Mouse (Mus musculus) cerebellum, postnatal 10 days (tissue): ENCODE data around the gene Lrrk1.

Experiments used
- DNase-seq, 2 experiments: peaks; one replicate each; pipeline ENCODE4 v3.0.0; 2021; ENCODE audit warnings: mixed read lengths in 2 of 2

The Lrrk1 gene

DNA sequence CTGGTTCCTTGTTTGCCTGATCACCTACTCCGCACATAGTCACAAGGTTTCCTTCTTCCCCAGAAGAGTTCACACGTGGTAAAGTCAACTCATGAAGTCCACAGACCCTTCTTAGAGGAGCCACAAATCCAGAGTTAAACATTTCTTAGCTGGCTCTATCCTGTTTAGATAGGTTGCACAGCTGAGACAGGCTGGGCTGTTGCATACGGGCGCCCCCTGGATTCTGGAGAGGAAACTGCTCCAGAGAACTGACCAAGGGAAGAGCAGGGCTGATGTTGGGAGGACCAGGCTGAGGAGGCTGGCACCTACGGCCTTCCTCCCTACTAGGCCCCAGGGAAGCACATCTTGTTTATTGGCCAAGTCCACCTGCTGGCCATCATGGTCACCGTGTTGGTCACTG is 138.1 kb downstream of the Lrrk1 start:
- peak; percentile 84 to 85 for DNase-seq

DNA sequence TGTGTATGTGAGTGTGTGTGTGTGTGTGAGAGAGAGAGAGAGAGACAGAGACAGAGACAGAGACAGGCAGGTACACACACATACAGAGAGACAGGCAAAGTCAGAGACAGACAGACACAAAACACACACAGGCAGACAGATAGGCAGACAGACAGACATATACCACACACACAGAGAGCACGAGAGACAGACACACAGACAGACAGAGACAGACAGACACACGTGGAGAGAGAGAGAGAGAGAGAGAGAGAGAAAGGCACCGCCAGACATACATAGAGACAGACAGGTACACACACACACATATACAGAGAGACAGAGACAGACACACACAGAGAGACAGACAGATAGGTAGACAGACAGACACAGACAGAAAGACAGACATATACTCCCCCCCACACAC is 138.7 kb downstream of the Lrrk1 start:
- peak in 1 of 2 experiments; percentile 0 for DNase-seq

DNA sequence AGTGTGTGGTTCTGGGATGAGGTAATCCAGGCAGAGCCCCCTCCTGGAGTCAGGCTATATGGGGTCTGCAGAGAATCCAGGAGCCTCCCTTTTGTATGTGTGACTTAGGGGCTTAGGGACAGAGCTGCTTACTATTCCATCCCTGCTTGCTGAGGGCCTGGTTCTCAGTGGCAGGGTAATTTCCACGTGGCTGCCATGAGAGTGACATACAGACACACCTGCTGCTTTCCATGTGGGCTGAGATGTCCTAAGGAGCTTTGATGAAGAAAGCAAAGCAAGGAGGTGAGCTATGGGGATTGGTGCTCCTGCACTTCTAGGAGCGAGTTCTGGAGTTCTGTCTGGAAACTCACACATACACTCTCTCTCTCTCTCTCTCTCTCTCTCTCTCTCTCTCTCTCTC is 139.1 kb downstream of the Lrrk1 start:
- DNase-seq: no peak

DNA sequence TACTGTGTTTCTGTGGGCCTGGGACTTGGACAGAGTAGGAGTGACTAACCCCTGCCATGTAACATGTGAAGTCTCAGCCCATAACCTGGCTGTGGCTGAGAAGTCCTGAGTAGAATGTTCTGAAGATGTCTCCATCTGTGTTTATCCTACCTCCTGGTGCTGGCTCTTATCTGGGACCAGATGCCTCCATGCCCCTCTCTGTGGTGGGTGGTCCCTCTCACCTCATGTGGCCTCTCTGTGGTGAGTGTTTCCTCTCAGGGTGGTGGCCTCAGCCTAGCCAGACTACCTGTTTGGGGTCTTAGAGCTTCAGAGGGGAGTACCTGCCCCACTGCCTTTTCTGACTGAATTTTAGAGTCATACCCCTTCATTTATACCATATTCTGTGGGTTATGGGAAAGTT is 139.9 kb downstream of the Lrrk1 start:
- no peak for DNase-seq

DNA sequence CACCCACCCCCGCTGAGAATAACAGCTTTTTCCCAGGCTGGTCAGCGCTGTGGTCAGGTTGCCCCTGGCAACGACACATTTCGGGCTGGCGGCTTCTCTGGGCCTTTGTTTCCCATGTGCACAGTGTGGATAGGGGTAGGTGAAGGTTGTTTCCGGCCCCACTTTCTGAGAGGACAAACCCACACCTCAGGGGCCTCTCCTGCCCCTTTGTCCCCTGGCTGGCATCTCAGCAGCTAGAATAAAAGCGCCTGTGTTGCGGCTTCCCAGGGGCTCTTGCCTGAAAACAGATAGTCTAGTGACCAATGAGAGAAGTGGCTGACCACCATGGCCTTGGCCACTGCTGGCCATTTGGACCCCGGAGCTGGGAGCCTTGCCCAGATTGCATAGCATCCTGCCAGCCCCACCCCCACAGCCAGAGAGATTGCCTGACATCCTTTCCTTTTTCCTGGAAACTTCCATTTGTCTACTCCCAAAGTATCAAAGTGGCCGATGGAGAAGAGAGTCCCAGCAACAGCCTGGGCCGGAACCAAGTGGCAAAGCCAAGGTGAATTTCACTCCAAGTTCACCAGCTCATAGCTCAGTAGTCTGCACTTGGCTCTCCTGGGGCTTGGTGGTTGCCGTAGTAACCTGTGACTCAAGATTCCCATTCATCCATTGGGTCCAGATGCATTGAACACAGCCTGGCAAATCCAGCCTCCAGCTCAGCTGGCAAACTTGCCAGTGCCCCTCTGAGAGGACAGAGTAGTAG is 140.7 kb downstream of the Lrrk1 start:
- peak; percentile 81 to 86 for DNase-seq

DNA sequence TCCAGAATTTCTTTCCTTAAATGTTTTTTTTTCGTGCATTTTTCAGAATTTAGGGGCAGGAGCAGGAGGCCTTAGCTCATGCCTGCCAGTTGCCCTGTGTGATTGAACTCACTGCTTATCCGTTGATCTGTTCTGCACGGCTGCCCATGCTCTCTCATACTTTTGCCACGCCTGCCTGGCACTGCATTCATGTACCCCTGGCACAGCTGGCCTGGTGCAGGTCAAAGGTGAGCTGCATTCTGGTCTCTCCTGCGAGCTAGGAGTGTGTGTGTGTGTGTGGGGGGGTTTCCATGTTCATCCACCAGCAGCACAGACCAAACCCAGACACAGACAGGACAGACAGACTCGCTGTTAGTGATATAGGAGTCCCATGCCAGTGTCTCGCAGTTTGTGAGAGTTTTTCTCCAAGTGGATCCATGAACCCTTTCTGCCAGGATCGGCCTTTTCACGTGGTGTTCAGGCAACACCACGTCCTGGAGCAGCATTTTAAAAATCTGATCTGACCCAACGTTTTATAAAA is 141.4 kb downstream of the Lrrk1 start:
- DNase-seq: no peak

DNA sequence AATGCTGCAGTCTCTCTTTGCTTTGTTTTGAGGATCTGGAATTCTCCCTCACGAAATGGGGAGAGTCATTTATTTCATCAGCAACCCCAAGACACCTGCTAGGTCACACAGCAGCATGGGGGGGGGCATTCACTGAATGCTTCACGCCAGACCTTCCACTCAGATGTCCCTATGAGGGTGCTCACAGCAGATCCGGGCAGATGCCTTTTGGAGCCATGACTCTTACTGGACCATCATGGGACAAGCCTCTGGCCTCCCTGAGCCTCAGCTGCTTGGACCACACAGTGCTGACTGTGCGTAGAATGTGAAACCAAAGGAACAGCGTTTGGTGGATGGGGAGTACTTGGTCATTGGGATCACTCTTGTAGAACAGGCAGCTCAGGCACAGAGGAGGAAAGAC is 142.5 kb downstream of the Lrrk1 start:
- DNase-seq: no peak

DNA sequence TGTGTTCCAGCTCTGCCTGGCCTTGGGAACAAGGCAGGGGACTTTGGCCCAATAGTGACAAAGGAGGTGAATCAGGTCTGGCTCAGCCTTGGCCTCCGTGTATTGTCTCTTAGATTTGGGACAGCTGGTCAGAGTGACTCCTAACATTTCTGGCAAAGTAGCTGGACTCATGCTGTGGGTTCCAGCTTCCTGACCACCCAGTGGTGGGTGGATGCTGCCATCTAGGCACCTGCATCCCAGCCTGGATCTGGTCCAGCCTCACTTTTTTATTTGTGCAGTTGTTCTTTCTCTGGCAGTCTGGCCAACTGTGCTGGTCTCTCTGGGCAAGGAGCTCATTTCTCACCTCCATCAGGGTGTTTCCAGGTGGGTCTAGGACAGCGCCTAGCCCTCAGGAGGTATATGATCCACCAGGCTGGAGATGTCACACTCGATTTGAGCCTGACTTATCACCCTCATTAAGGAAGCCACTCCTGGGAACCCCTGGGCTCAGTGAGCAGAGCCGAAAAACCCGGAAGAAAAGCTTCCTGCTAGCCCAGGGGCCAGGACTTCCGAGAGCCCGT is 144.3 kb downstream of the Lrrk1 start:
- DNase-seq: peak in 1 of 2 experiments; percentile 52

DNA sequence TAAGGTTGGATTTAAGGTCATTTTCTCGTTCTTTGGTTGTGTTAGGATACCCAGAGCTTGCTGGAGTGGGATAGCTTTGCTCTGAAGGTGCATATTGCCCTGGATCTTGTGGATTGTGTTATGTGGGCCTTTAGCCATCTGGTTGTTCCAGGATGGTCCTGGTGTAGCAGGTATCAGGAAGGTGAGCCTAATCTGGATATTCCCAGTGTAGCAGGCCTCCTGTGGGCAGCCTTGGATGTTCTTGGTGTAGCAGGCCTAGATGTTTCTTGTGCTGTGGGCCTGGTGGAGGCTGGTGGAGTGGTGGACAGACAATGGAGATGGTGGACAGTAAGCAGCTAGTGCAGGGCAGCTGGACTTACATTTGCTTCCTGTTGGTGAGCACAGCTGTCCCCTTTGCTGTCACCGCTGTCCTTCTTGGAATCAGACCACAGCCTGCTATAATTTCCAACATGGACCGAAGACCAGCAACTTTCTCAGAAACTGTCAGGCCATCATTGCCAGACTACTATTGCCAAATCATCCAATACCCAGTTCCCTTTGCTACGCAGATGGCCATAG is 146.2 kb downstream of the Lrrk1 start:
- no peak for DNase-seq

DNA sequence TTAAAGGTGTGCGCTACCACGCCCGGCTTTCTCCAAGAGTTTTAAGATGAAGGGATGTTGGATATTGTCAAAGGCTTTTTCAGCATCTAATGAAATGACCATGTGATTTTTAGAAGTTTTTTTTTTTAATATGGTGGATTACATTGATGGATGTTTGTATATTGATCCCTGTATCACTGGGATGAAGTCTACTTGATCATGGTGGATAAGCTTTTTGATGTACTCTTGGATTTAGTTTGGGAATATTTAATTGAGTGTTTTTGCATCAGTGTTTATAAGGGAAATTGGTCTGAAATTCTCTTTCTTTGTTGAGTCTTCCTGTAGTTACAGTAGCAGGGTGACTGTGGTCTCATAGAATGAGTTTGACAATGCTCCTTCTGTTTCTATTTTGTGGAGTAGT is 150.0 kb downstream of the Lrrk1 start:
- no peak for DNase-seq

DNA sequence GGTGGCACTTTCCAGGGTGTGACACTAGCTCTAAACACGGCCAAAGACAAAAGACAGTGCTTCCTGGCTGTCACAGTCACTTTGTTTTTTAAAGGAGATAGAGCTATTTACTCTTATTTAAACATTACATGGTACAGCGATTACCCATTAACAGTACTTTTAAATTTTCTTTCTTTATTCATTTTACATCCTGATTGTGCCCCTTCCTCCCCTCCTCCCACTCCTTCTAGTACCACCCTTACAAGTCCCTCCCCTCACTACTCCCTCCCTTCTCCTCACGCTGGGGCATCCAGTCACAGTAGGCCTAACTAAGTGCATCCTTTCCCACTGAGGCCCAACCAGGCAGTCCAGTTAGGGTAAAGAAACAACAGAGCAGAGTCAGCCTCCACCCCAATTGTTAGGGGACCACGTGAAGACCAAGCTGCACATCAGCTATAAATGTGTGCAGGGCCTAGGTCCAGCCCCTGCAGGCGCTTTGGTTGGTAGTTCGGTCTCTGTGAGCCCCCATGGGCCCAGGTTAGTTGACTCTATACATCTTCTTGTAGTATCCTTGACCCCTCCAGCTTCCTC is 154.1 kb downstream of the Lrrk1 start:
- no peak for DNase-seq

DNA sequence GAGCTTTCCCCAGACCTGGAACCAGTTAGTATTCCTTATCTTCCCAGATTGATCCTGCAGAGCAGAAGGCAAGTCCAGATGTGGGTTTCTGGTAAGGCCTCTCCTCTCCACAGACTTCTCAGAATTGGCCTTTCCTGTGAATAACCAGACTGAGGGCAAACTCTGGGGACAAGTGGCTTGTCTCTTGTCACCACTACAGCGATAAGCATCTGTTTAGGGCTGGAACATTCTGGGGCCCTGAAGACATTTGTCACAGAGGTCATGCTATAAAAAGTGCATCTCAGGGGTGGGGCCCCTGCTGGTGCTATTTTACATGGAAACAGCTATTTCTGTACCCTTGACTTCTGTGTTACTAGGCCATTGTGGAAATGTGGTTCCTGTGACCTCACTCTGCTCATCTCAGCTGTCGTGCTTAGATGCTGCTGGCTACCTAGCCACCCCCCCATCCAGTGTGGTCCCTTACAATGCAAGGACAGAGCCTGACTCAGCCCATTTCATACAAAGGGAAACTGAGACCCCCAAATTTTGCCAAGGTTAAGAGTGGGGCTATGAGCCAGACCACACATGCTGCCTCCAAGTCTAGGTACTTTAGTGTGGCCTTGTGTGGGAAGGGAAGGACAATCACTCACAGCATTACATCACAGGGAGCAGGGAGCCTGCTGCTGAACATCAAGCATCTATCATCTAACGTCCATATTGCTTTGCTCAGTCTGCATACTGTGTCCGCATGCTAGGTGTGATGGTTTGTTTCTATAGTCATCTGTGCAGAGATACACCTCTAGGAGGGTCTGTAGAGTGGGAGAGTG is 154.8 kb downstream of the Lrrk1 start:
- no peak for DNase-seq

DNA sequence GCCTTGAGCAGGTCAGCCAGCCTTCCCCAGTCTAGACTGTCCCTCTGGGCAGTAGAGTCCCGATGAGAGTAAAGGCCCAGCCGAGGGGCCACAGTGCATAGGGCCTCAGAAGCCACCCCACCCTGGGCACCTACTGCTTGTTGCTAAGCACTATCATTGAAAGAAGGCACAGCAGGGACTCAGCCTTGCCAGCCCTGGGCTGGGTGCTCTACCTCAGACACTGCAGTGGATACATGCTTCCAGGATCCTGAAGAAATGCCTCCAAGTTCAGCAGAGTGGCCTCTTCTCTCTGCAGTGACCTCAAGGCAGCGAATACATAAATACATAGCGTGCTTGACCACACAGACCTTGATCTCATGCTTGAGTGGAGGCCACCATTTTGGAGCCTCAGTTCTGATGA is 156.3 kb downstream of the Lrrk1 start:
- DNase-seq: no peak

DNA sequence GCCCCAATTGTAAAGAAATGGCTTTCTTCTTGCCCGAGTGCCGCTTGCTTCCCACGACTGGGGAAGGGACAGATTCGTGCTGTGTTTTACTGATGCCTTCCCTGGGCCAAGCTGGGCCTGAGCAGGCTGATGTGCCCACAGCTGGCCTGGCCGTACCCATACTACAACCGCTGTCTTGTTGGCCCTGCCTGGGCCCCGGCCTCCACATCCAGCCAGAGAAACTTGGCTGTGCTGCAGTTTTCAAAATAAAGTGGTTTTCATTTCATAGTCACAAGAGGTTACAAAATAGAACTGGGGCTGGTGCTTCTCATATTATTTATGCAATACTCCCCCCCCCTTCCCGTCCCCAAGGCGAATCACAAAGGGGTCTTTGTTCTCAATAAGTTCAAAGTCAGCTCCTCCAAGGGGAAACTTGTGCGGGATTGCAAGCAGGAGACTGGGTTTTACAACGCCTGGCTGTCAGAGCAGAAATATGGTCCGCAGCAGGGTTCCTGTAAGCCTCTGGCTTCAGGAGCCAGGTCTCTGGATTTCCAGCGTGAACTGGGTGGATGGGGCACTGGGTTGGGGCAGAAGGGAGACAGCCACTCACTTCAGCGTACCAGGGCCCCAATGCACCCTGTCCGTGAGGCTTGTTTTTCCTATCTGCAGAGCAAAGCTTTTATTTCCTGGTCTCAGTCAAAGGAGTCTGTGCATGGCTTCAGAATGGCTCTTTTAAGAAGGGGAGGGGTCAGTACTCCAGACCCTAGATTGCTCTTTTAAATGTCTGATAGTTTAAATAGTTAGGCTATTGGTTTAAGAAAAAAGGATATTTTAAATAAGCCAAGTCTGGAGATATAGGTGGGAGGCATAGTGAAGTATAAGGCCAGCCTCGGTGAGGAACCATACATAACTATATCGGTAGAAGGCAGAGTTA is 157.3 kb downstream of the Lrrk1 start:
- peak; percentile 43 to 54 for DNase-seq

DNA sequence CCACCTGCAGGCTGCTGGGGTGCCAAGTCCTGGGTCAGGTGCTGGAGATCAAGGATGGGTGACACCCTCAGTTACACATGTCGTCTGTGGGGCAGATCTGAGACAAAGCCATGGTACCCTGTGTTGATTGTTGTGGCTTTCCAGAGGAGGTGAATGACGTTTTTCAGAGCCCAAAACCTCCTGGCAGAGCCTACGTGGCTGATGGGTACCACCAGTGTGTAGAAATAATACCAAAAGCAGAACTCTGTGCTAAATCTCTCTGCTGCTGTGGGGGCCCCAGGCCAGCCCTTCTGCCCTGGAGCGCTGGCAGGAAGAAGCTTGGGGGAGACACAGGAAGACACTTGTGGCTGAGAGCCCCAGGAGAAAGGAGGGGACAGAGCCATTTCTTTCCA is 157.9 kb downstream of the Lrrk1 start:
- DNase-seq: no peak

DNA sequence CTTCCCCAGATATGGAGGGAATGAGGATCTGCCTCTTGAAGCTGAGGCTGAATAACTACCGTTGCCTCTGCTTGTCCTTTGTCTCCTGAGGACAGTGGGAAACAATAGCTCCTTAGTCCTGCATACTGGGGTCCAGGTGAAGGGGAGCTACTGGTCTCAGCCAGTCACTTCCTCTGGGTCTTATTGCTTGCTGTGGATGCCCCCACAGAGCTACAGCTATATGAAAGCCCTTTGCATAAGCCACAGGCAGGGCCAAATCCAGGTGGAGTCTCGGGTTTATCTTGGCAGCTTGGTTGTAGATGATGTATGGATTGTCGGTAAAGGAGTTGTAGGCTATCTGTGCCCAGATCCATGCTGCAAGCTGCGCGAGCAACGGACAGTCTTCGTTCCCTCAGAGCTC is 158.7 kb downstream of the Lrrk1 start:
- no peak for DNase-seq

DNA sequence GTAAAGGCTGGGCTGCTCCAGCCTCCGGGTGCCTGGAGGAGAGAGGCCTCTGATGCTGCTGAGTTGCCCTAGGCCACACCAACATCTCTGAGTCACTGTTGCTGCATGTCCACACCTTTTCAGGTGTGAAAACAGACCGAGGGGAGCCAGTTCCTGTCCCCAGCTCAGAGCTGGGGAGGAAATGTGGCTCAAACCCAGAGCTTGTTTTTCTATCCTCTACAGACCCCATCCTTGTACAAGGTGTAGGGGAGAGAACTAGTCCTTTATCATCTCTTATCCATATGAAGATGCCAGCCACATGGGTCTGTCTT is 159.6 kb downstream of the Lrrk1 start:
- DNase-seq: no peak

DNA sequence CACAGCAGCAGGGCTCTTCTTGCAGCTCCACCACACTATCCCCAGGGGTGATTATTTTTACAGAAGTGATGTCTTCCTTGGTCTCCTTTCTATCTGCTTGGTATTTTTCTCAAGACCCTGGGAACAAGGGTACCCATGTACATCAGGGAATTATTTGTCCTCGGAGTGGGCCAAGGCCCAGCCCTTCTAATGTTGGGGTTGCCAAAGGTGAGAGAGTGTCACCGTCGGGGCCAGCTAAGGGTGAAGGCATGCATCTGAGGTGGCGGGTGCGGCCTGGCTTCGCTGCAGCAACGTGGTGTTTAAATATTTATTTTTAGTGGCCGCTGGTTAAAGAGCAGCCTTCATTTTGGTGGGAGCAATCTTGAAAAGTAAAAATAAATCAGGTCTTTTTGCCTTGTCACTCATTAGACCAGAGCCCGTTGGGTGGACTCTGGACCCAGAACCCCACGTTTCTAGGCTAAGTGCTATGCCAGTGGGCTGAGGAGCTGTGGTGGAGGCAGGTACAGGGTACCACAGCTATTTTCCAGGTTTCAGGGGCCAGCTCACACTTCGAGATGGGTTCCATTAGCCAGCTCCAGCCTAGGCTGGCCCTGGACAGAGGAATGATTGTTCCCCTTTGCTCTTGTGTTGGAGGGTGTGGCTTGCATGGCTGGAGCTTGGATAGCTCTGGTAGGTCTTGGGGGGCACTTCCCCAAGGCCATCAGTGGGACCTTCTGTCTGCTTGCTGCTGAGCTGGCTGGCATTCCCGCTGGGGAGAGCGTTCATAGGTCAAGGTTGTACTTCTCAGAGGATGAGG is 160.1 kb downstream of the Lrrk1 start:
- no peak for DNase-seq

DNA sequence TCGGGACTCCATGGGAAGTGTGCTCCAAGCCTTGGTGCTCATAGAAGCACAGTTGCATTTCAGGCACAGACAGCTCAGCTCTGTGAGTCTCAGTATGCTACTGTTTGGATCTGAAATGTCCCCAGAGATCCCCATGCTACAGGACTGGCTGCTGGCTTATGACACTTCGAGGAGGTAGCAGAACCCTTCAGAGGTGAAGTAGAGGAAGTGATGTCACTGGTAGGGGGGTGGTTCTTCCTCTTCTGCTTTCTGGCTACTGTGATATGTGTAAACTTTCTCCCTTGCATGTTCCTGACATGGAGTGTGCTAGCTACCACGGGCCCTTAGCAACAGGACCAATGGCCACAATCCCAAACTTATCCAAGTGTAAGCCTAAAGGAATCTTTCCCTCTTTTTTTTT is 162.3 kb downstream of the Lrrk1 start:
- DNase-seq: no peak

DNA sequence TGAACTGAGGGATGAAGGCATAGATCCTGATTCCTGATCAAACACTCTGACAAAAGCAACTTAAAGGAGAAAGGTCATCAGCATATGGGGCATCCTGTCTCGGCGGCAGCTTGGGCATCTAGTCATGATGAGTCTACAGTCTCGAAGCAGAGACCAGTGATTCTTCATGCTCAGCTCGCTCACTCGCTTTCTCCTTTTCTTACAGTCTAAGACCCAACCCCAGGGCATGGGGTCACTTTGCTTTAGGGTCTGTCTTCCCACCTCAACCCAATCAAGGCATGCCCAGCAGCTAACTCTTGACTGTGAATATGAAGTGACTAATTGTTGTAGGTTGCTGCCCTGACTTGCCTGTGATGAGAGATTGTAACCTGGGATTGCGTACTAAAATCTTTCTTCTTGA is 163.6 kb downstream of the Lrrk1 start:
- DNase-seq: no peak

DNA sequence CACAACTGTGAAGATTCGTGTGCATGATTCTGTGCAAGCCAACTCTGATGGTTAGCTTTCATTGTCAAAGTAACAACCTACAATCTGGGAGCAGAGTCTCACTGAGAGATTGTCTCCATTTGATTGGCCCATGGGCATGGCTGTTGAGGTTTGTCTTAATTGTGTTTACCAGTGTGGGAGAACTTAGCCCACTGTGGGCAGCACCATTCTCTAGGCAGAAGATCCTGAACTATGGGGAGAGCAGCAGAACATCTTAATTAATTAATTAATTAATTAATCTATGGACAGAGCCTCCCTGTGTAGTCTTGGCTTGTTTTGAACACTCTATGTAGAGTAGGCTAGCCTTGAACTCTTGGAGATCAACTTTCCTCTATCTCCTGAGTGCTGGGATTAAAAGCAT is 164.4 kb downstream of the Lrrk1 start:
- no peak for DNase-seq
